Mouse (Mus musculus) adrenal gland (tissue): ENCODE measurements at regions not wholly inside any gene's neighbourhood (a gene's known extent, or its start where the extent isn't known, plus 50 kb on each side); places are given as distances from the start of the nearest gene placed in this dataset.

Experiments
- intact Hi-C: fragments of 180-260 bp; cut with DNase I; formaldehyde crosslinking; loops from one replicate; pipeline ENCODE4 v1.15.1; 2025

- intact Hi-C loops: no loop called here
These were observed 110.9 kb upstream of the Habp2 start for GRCm38 (mm10) chr19:56176059-56176458.

GRCm38 (mm10) chr19:56177231-56177745 is 109.6 kb upstream of the Habp2 start:
- intact Hi-C loops: no loop called here

- intact Hi-C loops: no loop called here
These were observed 101.2 kb upstream of the Habp2 start for GRCm38 (mm10) chr19:56185756-56186155.

GRCm38 (mm10) chr19:56189185-56189584 is 97.8 kb upstream of the Habp2 start:
- intact Hi-C loops: no loop called here

- intact Hi-C loops: no loop called here
These were observed 96.7 kb upstream of the Habp2 start for GRCm38 (mm10) chr19:56190222-56190621.

GRCm38 (mm10) chr19:56198474-56199236 is 88.3 kb upstream of the Habp2 start:
- intact Hi-C loops: no loop called here

- intact Hi-C loops: loop anchor here (10.0 kb wide), 1 partner anchor 865 kb away; no protein-coding TSS in a partner anchor
These were observed 87.4 kb upstream of the Habp2 start for GRCm38 (mm10) chr19:56199401-56200150.

GRCm38 (mm10) chr19:56201007-56201682 is 85.8 kb upstream of the Habp2 start:
- intact Hi-C loops: loop anchor here (10.0 kb wide), 1 partner anchor 866 kb away; no protein-coding TSS in a partner anchor

GRCm38 (mm10) chr19:56201738-56202480 is 85.0 kb upstream of the Habp2 start:
- intact Hi-C loops: loop anchor here (10.0 kb wide), 1 partner anchor 867 kb away; no protein-coding TSS in a partner anchor

GRCm38 (mm10) chr19:56202481-56203130 is 84.3 kb upstream of the Habp2 start:
- intact Hi-C loops: loop anchor here (10.0 kb wide), 1 partner anchor 868 kb away; no protein-coding TSS in a partner anchor

GRCm38 (mm10) chr19:56218536-56218935 is 68.4 kb upstream of the Habp2 start:
- intact Hi-C loops: no loop called here

- intact Hi-C loops: no loop called here
These were observed 66.1 kb upstream of the Habp2 start for GRCm38 (mm10) chr19:56220724-56221407.

GRCm38 (mm10) chr19:56222496-56222895 is 64.4 kb upstream of the Habp2 start:
- intact Hi-C loops: no loop called here

- intact Hi-C loops: no loop called here
These were observed 61.9 kb upstream of the Habp2 start for GRCm38 (mm10) chr19:56225039-56225438.

GRCm38 (mm10) chr19:56225518-56225917 is 61.4 kb upstream of the Habp2 start:
- intact Hi-C loops: no loop called here

- intact Hi-C loops: no loop called here
These were observed 58.4 kb upstream of the Habp2 start for GRCm38 (mm10) chr19:56228586-56228985.

- intact Hi-C loops: no loop called here
These were observed 55.5 kb upstream of the Habp2 start for GRCm38 (mm10) chr19:56231430-56231829.

- intact Hi-C loops: no loop called here
These were observed 55.1 kb upstream of the Habp2 start for GRCm38 (mm10) chr19:56231849-56232248.

GRCm38 (mm10) chr19:56232269-56232668 is 54.7 kb upstream of the Habp2 start:
- intact Hi-C loops: no loop called here

GRCm38 (mm10) chr19:56232950-56233349 is 54.0 kb upstream of the Habp2 start:
- intact Hi-C loops: no loop called here
